Mouse (Mus musculus): ENCODE results near the gene BC034090. TPM values are rescaled to one million over a fixed set of nuclear protein-coding genes. Genes with fewer than 3 reads are reported as not detected.

BC034090 gene
- polyA plus RNA-seq, 1 experiment from 2014 or later: 3.6 TPM

DNA sequence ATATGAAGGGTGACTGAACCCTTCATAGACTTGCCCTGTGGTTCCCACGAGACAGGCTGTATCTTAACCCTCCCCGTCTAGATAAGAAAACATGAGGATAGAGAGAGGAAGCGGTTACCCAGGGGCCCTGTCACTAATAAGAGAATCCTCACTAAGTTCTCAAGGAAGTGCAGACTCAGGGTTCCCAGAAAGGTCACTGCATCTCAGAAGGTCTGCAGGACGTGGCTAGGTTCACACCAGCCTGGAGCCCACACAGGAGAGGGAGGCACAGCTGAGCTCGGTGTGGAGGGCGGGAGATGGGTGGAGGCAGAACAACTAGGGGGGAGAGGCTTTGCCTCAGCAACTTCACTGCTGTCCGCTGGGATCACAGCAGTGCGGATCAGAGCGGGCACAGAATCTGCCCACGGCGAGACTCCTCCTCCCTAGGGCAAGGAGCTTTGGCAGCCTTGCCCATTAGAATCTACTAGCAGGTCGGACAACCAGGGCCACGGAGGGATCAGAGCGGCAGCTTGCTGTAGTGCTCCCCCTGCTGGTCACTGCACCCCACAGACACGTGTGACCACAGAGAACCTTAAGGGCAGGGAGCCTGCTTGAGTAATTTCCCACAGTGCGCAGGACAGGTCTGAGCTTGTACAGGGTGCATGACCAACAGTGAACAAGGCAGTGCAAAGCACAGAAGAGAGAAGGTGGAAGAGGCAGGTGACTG lies 20.2 kb downstream of the BC034090 start:
- H3K9me3 ChIP-seq: no peaks in the 10 kb centered on the region
- peak; percentile 87 for DNase-seq (ENCODE audit: extremely low spot score, low spot score)
- peak overlapping the region; percentile 71 for H3K27ac ChIP-seq

DNA sequence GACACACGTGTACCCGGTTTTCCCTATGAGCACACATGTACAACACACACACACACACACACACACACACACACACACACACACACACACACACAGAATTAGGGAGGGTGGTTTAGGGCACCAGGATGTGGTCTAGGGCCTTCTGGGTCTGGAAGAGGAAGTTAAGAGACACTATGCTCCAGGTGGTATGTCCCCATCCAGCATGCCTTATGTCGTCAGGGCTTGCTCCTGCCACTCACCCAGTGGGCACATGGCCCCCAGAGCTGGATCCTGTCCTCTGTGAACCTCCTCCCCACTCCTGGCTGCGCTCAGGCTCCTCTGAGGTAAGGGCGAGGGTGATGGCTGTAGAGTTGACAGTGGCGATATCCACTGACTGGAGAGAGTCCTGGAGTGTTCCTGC lies 21.2 kb downstream of the BC034090 start:
- peak overlapping the region; percentile 48; the same call in 1 of the 2 replicates for H3K27ac ChIP-seq
- no peaks in the 10 kb centered on the region for H3K9me3 ChIP-seq
- H3K36me3 ChIP-seq (replicated peaks): peaks cover 19% of the 10 kb centered on the region
- no peak for DNase-seq (ENCODE audit: extremely low spot score, low spot score)
- H3K4me1 ChIP-seq: peaks cover 39% of the 10 kb centered on the region
- no peak overlapping the region for H3K4me3 ChIP-seq
- no peaks in the 10 kb centered on the region for H3K27me3 ChIP-seq (ENCODE audit: poor library complexity, severe bottlenecking)
- WGBS: 94% methylated on average over 6 of the region's 6 CpGs

More for the DNA sequence above, 20.2 kb downstream of the BC034090 start:
- H3K4me3 ChIP-seq: no peak overlapping the region
- 35% methylated on average over 16 of the region's 16 CpGs for WGBS
- H3K36me3 ChIP-seq (replicated peaks): peaks cover 19% of the 10 kb centered on the region
- H3K4me1 ChIP-seq: peaks cover 48% of the 10 kb centered on the region
- H3K27me3 ChIP-seq (ENCODE audit: poor library complexity, severe bottlenecking): no peaks in the 10 kb centered on the region

- 81% methylated on average over 11 of the region's 11 CpGs for WGBS
These were observed 22.1 kb downstream of the BC034090 start for GRCm38 (mm10) chr1:155222101-155222669.

GRCm38 (mm10) chr1:155218924-155219323 lies 25.3 kb downstream of the BC034090 start:
- no peak overlapping the region for H3K4me3 ChIP-seq
- DNase-seq (ENCODE audit: extremely low spot score, low spot score): no peak
- H3K27ac ChIP-seq: no peak overlapping the region
- peaks cover 16% of the 10 kb centered on the region for H3K36me3 ChIP-seq (replicated peaks)
- peaks cover 56% of the 10 kb centered on the region for H3K4me1 ChIP-seq
- peaks cover 22% of the 10 kb centered on the region for H3K27me3 ChIP-seq (ENCODE audit: poor library complexity, severe bottlenecking)
- H3K9me3 ChIP-seq: no peaks in the 10 kb centered on the region
- WGBS: 74% methylated on average over 5 of the region's 5 CpGs

More at GRCm38 (mm10) chr1:155222101-155222669, 22.1 kb downstream of the BC034090 start:
- Histone ChIP-seq H3K9me3 (no peaks in the 10 kb centered on the region), H3K4me1 (peaks cover 33% of the 10 kb centered on the region), H3K4me3 (no peak overlapping the region), H3K27ac (peak overlapping the region; percentile 48; the same call in 1 of the 2 replicates), H3K36me3 (replicated peaks) (peaks cover 21% of the 10 kb centered on the region), H3K27me3 (ENCODE audit: poor library complexity, severe bottlenecking) (0 out of 2 replicates have a peak, but pooled peaks cover 3% of the 10 kb centered on the region)
- DNase-seq (ENCODE audit: extremely low spot score, low spot score): no peak

DNA sequence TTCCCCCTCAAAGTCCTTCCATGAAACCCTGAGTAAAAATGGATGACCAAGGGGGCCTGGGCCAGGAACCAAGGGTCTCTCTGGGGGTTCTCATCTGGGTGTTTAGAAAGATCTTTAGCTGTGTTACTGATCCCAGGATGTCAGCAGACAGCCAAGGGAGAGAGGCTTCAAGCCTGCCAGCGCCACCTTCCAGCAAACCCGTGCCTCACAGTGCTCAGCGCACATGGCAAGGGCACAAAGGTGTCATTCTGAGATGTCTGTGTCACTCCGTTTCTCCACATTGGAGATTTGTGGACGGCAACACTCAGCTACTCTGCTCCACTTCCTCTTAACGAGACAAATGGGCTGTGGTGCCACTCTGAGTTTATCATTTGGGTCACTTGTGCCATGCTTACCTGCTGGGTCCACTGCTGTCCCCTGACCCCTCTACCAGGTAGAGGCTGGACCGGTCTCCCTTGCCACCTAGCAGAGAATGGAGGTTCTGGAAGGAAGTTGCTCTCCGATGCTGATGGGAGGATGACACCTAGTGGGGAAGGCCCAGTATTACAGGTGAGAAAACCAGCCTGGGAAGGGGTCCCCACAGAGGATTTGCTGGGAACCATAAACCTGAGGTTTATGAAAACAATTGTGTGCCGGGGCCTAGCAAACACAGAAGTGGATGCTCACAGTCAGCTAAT lies 26.2 kb downstream of the BC034090 start:
- 57% methylated on average over 9 of the region's 9 CpGs for WGBS
- DNase-seq (ENCODE audit: extremely low spot score, low spot score): peak; percentile 73
- no peak overlapping the region for H3K4me3 ChIP-seq
- H3K36me3 ChIP-seq (replicated peaks): peaks cover 12% of the 10 kb centered on the region
- peaks cover 61% of the 10 kb centered on the region for H3K4me1 ChIP-seq
- H3K27me3 ChIP-seq (ENCODE audit: poor library complexity, severe bottlenecking): peaks cover 30% of the 10 kb centered on the region
- H3K9me3 ChIP-seq: no peaks in the 10 kb centered on the region
- 0 out of 2 replicates have a peak overlapping the region, but pooled peaks have one; percentile 3 for H3K27ac ChIP-seq

GRCm38 (mm10) chr1:155216844-155217243 lies 27.4 kb downstream of the BC034090 start:
- no peak overlapping the region for H3K4me3 ChIP-seq
- no peak for DNase-seq (ENCODE audit: extremely low spot score, low spot score)
- peaks cover 10% of the 10 kb centered on the region for H3K36me3 ChIP-seq (replicated peaks)
- no peaks in the 10 kb centered on the region for H3K9me3 ChIP-seq
- H3K27me3 ChIP-seq (ENCODE audit: poor library complexity, severe bottlenecking): peaks cover 30% of the 10 kb centered on the region
- 90% methylated on average over 6 of the region's 6 CpGs for WGBS
- H3K27ac ChIP-seq: peak overlapping the region; percentile 62
- peaks cover 67% of the 10 kb centered on the region for H3K4me1 ChIP-seq

DNA sequence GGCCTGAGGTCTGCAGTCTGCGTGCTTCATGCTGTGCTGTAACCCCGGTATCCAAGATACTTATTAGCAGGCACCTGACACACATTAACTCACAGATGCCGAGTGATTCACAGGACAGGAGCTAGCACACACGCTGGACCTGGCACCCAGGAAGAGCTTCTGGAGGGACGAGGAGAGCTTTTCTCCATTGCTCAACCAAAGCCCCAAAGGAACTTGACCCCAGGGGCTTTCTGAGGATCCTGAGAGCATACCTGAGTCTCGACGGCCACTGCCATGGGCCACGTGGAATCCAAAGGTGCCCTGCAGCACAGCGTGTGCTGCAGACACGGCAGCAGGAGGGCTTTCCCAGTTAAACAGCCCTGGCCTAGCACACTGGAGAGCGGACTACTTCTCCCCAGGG lies 27.9 kb downstream of the BC034090 start:
- peak overlapping the region; percentile 62 for H3K27ac ChIP-seq
- H3K27me3 ChIP-seq (ENCODE audit: poor library complexity, severe bottlenecking): peaks cover 36% of the 10 kb centered on the region
- no peak for DNase-seq (ENCODE audit: extremely low spot score, low spot score)
- 82% methylated on average over 11 of the region's 11 CpGs for WGBS
- peaks cover 70% of the 10 kb centered on the region for H3K4me1 ChIP-seq
- no peak overlapping the region for H3K4me3 ChIP-seq
- H3K9me3 ChIP-seq: no peaks in the 10 kb centered on the region
- H3K36me3 ChIP-seq (replicated peaks): peaks cover 10% of the 10 kb centered on the region

DNA sequence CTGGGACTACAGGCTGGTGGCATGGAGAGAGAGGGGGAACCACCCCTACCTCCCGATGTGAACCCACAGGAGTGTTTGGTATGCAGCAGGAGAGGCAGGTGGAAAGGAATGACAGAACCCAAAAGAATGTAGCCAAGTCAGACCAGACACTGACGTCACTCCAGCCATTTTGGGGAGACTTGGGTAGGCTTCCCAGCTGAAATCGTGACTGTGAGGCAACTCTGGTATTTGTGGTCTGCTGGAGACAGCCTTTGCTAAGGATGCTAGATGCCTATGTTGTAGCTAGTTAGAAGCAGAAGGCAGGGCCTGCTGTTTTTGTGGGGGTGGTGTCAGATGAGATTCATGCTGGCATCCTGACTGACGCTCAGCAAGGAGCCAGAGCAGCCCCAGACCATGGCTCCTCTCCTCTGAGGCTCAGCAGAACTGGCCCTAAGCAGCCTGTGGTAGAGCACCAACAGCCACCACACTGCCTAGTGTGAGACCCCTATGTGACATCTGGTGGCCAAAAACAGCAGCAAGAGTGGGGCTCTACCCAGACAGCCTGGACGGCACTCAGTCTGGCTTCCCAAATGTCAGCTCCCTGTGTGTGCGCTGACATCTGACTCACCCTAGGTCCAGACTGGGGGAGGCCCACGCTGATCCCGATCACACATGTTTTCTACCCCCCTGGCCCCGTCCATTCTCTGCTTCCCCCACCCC lies 29.0 kb downstream of the BC034090 start:
- peaks cover 73% of the 10 kb centered on the region for H3K4me1 ChIP-seq
- H3K27ac ChIP-seq: peak overlapping the region; percentile 59

DNA sequence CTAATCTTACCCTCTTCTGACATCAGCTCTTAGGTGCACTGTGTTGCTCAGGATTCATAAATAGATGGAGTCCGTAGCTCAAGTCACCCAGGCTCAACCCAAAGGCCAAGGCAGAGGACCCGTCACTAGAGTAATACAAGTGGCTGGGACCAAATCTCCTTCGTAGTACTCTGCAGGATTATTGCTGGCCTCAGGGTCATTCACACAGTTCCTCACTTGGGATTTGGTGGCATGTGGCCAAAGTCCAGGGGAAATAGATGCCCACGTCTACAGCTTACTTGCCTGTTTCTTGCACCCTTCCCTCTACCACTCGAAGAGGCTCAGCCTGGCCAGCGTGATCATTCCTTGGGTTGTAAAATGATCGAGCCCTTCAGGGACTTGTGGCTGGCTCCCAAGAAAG lies 30.3 kb downstream of the BC034090 start:
- WGBS: 90% methylated on average over 7 of the region's 7 CpGs
- peaks cover 52% of the 10 kb centered on the region for H3K27me3 ChIP-seq (ENCODE audit: poor library complexity, severe bottlenecking)
- peak overlapping the region; percentile 88 for H3K27ac ChIP-seq
- peaks cover 10% of the 10 kb centered on the region for H3K36me3 ChIP-seq (replicated peaks)
- no peaks in the 10 kb centered on the region for H3K9me3 ChIP-seq
- H3K4me1 ChIP-seq: peaks cover 79% of the 10 kb centered on the region
- H3K4me3 ChIP-seq: no peak overlapping the region
- no peak for DNase-seq (ENCODE audit: extremely low spot score, low spot score)

More for the DNA sequence above, 29.0 kb downstream of the BC034090 start:
- H3K9me3 ChIP-seq: no peaks in the 10 kb centered on the region
- H3K27me3 ChIP-seq (ENCODE audit: poor library complexity, severe bottlenecking): peaks cover 46% of the 10 kb centered on the region
- H3K36me3 ChIP-seq (replicated peaks): peaks cover 10% of the 10 kb centered on the region
- DNase-seq (ENCODE audit: extremely low spot score, low spot score): no peak
- 67% methylated on average over 9 of the region's 9 CpGs for WGBS
- H3K4me3 ChIP-seq: no peak overlapping the region

DNA sequence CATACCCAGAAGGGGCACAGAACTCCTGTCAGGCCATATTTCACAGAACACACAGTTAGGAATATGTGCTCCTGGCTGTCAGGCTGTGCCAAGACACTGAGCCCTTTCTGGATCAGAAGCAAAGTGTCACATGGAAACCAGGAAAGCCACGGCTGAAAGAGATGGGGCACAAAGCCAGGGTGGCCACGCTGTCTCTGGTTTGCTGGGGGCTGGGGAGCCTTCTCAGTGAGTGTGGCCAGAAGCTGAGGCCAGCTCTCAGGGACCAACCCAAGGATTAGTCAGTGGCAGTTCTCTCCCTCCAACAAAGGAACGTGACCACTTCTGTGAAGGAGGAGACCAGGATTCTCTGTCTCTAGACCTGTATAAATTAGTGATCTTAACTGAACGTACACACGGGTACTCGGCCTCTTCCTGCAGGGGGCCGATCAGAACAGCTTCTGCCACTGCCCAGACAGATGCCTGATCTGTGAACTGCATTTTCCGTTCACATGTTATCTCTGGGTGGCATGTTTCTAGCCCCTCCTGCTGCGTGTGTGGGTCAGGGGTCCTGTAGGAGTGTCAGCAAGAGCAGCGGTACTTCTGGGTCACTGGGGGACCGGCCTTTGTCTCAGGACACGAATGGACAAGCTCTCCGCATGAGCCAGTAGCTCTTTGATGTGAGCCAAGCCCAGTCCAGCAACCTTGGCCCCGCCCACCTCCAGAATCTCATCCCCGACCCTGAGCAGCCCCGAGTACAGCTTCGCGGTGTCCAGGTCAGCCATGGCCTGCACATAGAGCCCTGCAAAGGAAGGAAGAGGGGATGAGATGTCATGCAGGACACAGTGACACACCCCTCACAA lies 31.1 kb downstream of the BC034090 start:
- peaks cover 79% of the 10 kb centered on the region for H3K4me1 ChIP-seq
- no peaks in the 10 kb centered on the region for H3K9me3 ChIP-seq
- 24% methylated on average over 18 of the region's 18 CpGs for WGBS
- DNase-seq (ENCODE audit: extremely low spot score, low spot score): peak; percentile 42
- H3K27me3 ChIP-seq (ENCODE audit: poor library complexity, severe bottlenecking): peaks cover 52% of the 10 kb centered on the region
- peaks cover 10% of the 10 kb centered on the region for H3K36me3 ChIP-seq (replicated peaks)
- peak overlapping the region; percentile 88 for H3K27ac ChIP-seq
- H3K4me3 ChIP-seq: no peak overlapping the region

DNA sequence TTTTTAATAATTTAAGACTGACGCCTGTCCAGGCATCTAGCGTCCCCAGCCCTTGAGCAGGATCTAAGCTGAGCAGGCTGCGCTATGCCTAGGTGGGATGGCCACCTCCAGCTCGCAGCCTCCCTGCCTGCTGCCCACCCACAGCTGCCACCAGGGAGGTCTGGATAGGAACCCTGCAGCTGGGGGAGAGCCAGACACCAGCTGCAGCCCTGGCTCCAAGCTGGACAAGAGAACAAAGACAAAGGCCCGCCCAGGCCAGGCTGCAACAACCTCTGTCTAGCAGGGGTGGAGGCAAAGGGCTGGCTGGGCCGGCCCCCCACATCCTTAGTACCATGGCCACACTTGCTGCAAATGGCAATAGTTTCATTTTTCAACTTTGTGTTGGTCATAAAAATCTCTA lies 31.8 kb downstream of the BC034090 start:
- Histone ChIP-seq H3K4me3 (no peak overlapping the region), H3K9me3 (no peaks in the 10 kb centered on the region), H3K4me1 (peaks cover 82% of the 10 kb centered on the region), H3K36me3 (replicated peaks) (peaks cover 13% of the 10 kb centered on the region), H3K27ac (peak overlapping the region; percentile 88), H3K27me3 (ENCODE audit: poor library complexity, severe bottlenecking) (peaks cover 52% of the 10 kb centered on the region)
- peak; percentile 78 for DNase-seq (ENCODE audit: extremely low spot score, low spot score)
- 10% methylated on average over 6 of the region's 6 CpGs for WGBS

- Histone ChIP-seq H3K4me1 (peaks cover 79% of the 10 kb centered on the region), H3K27me3 (ENCODE audit: poor library complexity, severe bottlenecking) (peaks cover 48% of the 10 kb centered on the region), H3K36me3 (replicated peaks) (peaks cover 14% of the 10 kb centered on the region), H3K27ac (peak overlapping the region; percentile 88), H3K9me3 (no peaks in the 10 kb centered on the region), H3K4me3 (no peak overlapping the region)
- DNase-seq (ENCODE audit: extremely low spot score, low spot score): no peak
- WGBS: 62% methylated on average over 4 of the region's 4 CpGs
These were observed 32.2 kb downstream of the BC034090 start for GRCm38 (mm10) chr1:155212081-155212480.

Measured in forebrain, embryonic 10.5 days (tissue).